Comparison of ENCODE assay signal across 9 mouse cellular contexts in genomic region chr2:7082376-7083025, GRCm38 (mm10).
DNase-seq lines count a peak whose midpoint lies in the region; ATAC-seq and TF ChIP-seq lines count a peak whose summit lies in the region.
"Had no signal": no experiment of that assay in that cellular context is flagged by ENCODE, and none has a peak within 500 bp of the region (broad histone marks: within the 10 kb centered on the region; RNA-seq: fewer than 3 reads in every experiment).

No protein-coding gene starts in this region.

- H3K27ac ChIP-seq in heart, adult 2 months: peak overlapping the region; percentile 33; the same call in 1 of the 2 replicates
- peak overlapping the region; percentile 89 for H3K27ac ChIP-seq in lung, embryonic 15.5 days
- peak overlapping the region; percentile 98 for H3K27ac ChIP-seq in heart, embryonic 15.5 days

- WGBS in heart, adult 2 months: 69% methylated on average over 9 of the region's 9 CpGs
- 42% methylated on average over 9 of the region's 9 CpGs for WGBS in lung, embryonic 15.5 days
- WGBS in heart, embryonic 15.5 days: 44% methylated on average over 9 of the region's 9 CpGs

- TF ChIP-seq POLR2A in heart, adult 2 months (IDR thresholded peaks at IDR 0.05; ENCODE audit: insufficient read depth, low read depth, low read length): no peak

- ATAC-seq in lung, embryonic 15.5 days (ENCODE audit: borderline replicate concordance, extremely low read depth, low FRiP score, low TSS enrichment): peak; percentile 8; the same call in 1 of the 2 replicates
- ATAC-seq in heart, embryonic 15.5 days (replicated peaks; ENCODE audit: insufficient number of reproducible peaks, insufficient read depth, low FRiP score, low read depth): no peak

- H3K36me3 ChIP-seq in heart, adult 2 months (ENCODE audit: control insufficient read depth, insufficient read depth, low read length): no peaks in the 10 kb centered on the region
- peaks cover 4% of the 10 kb centered on the region for H3K36me3 ChIP-seq in lung, embryonic 15.5 days
- H3K36me3 ChIP-seq in heart, embryonic 15.5 days: 0 out of 2 replicates have a peak, but pooled peaks cover 2% of the 10 kb centered on the region

- no peak for TF ChIP-seq CTCF in heart, adult 2 months (IDR thresholded peaks at IDR 0.05)

- H3K27me3 ChIP-seq in heart, adult 2 months (ENCODE audit: control insufficient read depth, insufficient read depth, low read length): no peaks in the 10 kb centered on the region
- H3K27me3 ChIP-seq in lung, embryonic 15.5 days: no peaks in the 10 kb centered on the region
- no peaks in the 10 kb centered on the region for H3K27me3 ChIP-seq in heart, embryonic 15.5 days

- no peak overlapping the region for H3K4me3 ChIP-seq in heart, adult 2 months
- H3K4me3 ChIP-seq in lung, embryonic 15.5 days: peak overlapping the region; percentile 42
- H3K4me3 ChIP-seq in heart, embryonic 15.5 days: no peak overlapping the region

- H3K9ac ChIP-seq in heart, adult 2 months (ENCODE audit: low read depth, low read length): peak overlapping the region; percentile 28
- H3K9ac ChIP-seq in lung, embryonic 15.5 days: peak overlapping the region; percentile 39
- no peak overlapping the region for H3K9ac ChIP-seq in heart, embryonic 15.5 days

- no peaks in the 10 kb centered on the region for H3K9me3 ChIP-seq in lung, embryonic 15.5 days
- H3K9me3 ChIP-seq in heart, embryonic 15.5 days (replicated peaks): peaks cover 3% of the 10 kb centered on the region; the same call in 1 of the 2 replicates

- no peak for TF ChIP-seq EP300 in heart, adult 2 months (IDR thresholded peaks at IDR 0.05; ENCODE audit: insufficient read depth, low read depth, low read length)

- no peaks in the 10 kb centered on the region for H3K79me2 ChIP-seq in heart, adult 2 months (replicated peaks; ENCODE audit: control insufficient read depth, insufficient read depth, low read length)

- peaks cover 4% of the 10 kb centered on the region for H3K4me1 ChIP-seq in heart, adult 2 months (ENCODE audit: control insufficient read depth, insufficient read depth, low read length)
- peaks cover 26% of the 10 kb centered on the region for H3K4me1 ChIP-seq in lung, embryonic 15.5 days
- H3K4me1 ChIP-seq in heart, embryonic 15.5 days (replicated peaks): peaks cover 45% of the 10 kb centered on the region

- H3K4me2 ChIP-seq in lung, embryonic 15.5 days: peak overlapping the region; percentile 58
- H3K4me2 ChIP-seq in heart, embryonic 15.5 days: peak overlapping the region; percentile 71

- DNase-seq in heart, adult 2 months: peak in 1 of 2 experiments; percentile 32
- DNase-seq in heart, postnatal 25 days (ENCODE audit: low spot score): no peak
- no peak for DNase-seq in lung, postnatal 25 days (ENCODE audit: low spot score)
- peak; percentile 25 for DNase-seq in retina, postnatal 1 day
- DNase-seq in T-cell, adult 2 months (ENCODE audit: low spot score): no peak
- DNase-seq: kidney, adult 11 months; right cerebral cortex, adult 18-20 months had no signal

- intact Hi-C loops in heart, adult 2 months (cut with DNase I): loop anchor here (5.0 to 10.0 kb wide), 2 partner anchors 210 to 338 kb away; no protein-coding TSS in a partner anchor
- intact Hi-C loops in heart, postnatal 25 days (cut with DNase I): loop anchor here (10.0 kb wide), 1 partner anchor 348 kb away; no protein-coding TSS in a partner anchor

Comparison
In these comparisons a context has a peak if more than half of its experiments do, and no peak if none do; other contexts are left out.
1. H3K27ac ChIP-seq: peak in every context shown above with its lines; median percentile 98 in heart, embryonic 15.5 days; 89 in lung, embryonic 15.5 days; 33 in heart, adult 2 months.